Mouse (Mus musculus): ENCODE data around the gene Dnajb14. TPM values are rescaled to one million over a fixed set of nuclear protein-coding genes. Genes with fewer than 3 reads are reported as not detected.

Gene Dnajb14
- polyA plus RNA-seq (2014; fragmentation: Nextera tagmentation; extraction: Ambion mirVana): 12.2 and 12.3 TPM in 2 replicates

- Histone ChIP-seq H3K9me3 (ENCODE audit: control insufficient read depth, low read length) (no peaks in the 10 kb centered on the region), H3K9ac (ENCODE audit: low read depth, low read length) (peak within 1 kb of the TSS; percentile 96), H3K4me1 (ENCODE audit: control insufficient read depth, insufficient read depth, low read length) (0 out of 2 replicates have a peak, but pooled peaks cover 3% of the 10 kb centered on the region), H3K4me2 (replicated peaks; ENCODE audit: low read depth, low read length) (peak within 1 kb of the TSS; percentile 84), H3K4me3 (ENCODE audit: low read length) (peak within 1 kb of the TSS; percentile 74), H3K36me3 (ENCODE audit: control insufficient read depth, insufficient read depth, low read length) (peaks cover 10% of the 10 kb centered on the region; the same call in 1 of the 2 replicates), H3K27ac (ENCODE audit: low read depth, low read length) (peak within 1 kb of the TSS; percentile 96), H3K27me3 (ENCODE audit: control insufficient read depth, insufficient read depth, low read length) (no peaks in the 10 kb centered on the region)
- WGBS: 1% methylated on average over 58 of the region's 94 CpGs
- ATAC-seq (ENCODE audit: low FRiP score, low TSS enrichment): peak; percentile 26
Measured at GRCm38 (mm10) chr3:137867437-137868093, at the start of gene Dnajb14. Gene Dnajb14, plus strand, starts transcription at chr3:137867675.

GRCm38 (mm10) chr3:137818713-137819112, 48.8 kb upstream of the Dnajb14 start:
- 21% methylated on average over 4 of the region's 4 CpGs for WGBS
- H3K4me2 ChIP-seq (replicated peaks; ENCODE audit: low read depth, low read length): no peak overlapping the region

GRCm38 (mm10) chr3:137820688-137821467, 46.6 kb upstream of the Dnajb14 start:
- Histone ChIP-seq H3K4me3 (ENCODE audit: low read length) (no peak overlapping the region), H3K4me2 (replicated peaks; ENCODE audit: low read depth, low read length) (no peak overlapping the region), H3K36me3 (ENCODE audit: control insufficient read depth, insufficient read depth, low read length) (no peaks in the 10 kb centered on the region), H3K4me1 (ENCODE audit: control insufficient read depth, insufficient read depth, low read length) (no peaks in the 10 kb centered on the region), H3K9ac (ENCODE audit: low read depth, low read length) (no peak overlapping the region), H3K9me3 (ENCODE audit: control insufficient read depth, low read length) (no peaks in the 10 kb centered on the region), H3K27ac (ENCODE audit: low read depth, low read length) (no peak overlapping the region), H3K27me3 (ENCODE audit: control insufficient read depth, insufficient read depth, low read length) (no peaks in the 10 kb centered on the region)
- 80% methylated on average over 6 of the region's 6 CpGs for WGBS
- ATAC-seq (ENCODE audit: low FRiP score, low TSS enrichment): no peak

More at GRCm38 (mm10) chr3:137818713-137819112, 48.8 kb upstream of the Dnajb14 start:
- H3K27ac ChIP-seq (ENCODE audit: low read depth, low read length): no peak overlapping the region
- H3K36me3 ChIP-seq (ENCODE audit: control insufficient read depth, insufficient read depth, low read length): no peaks in the 10 kb centered on the region
- ATAC-seq (ENCODE audit: low FRiP score, low TSS enrichment): no peak
- H3K9me3 ChIP-seq (ENCODE audit: control insufficient read depth, low read length): no peaks in the 10 kb centered on the region
- H3K4me3 ChIP-seq (ENCODE audit: low read length): no peak overlapping the region
- no peak overlapping the region for H3K9ac ChIP-seq (ENCODE audit: low read depth, low read length)
- no peaks in the 10 kb centered on the region for H3K4me1 ChIP-seq (ENCODE audit: control insufficient read depth, insufficient read depth, low read length)
- no peaks in the 10 kb centered on the region for H3K27me3 ChIP-seq (ENCODE audit: control insufficient read depth, insufficient read depth, low read length)

GRCm38 (mm10) chr3:137823317-137823716, 44.2 kb upstream of the Dnajb14 start:
- no peak for ATAC-seq (ENCODE audit: low FRiP score, low TSS enrichment)
- no peaks in the 10 kb centered on the region for H3K9me3 ChIP-seq (ENCODE audit: control insufficient read depth, low read length)
- H3K27me3 ChIP-seq (ENCODE audit: control insufficient read depth, insufficient read depth, low read length): no peaks in the 10 kb centered on the region
- H3K4me2 ChIP-seq (replicated peaks; ENCODE audit: low read depth, low read length): no peak overlapping the region
- H3K36me3 ChIP-seq (ENCODE audit: control insufficient read depth, insufficient read depth, low read length): no peaks in the 10 kb centered on the region
- WGBS: 85% methylated on average over 3 of the region's 3 CpGs
- no peak overlapping the region for H3K4me3 ChIP-seq (ENCODE audit: low read length)
- no peaks in the 10 kb centered on the region for H3K4me1 ChIP-seq (ENCODE audit: control insufficient read depth, insufficient read depth, low read length)
- no peak overlapping the region for H3K9ac ChIP-seq (ENCODE audit: low read depth, low read length)
- no peak overlapping the region for H3K27ac ChIP-seq (ENCODE audit: low read depth, low read length)

- ATAC-seq (ENCODE audit: low FRiP score, low TSS enrichment): peak; percentile 71; the same call in 1 of the 2 replicates
- Histone ChIP-seq H3K9ac (ENCODE audit: low read depth, low read length) (no peak overlapping the region), H3K4me3 (ENCODE audit: low read length) (no peak overlapping the region), H3K36me3 (ENCODE audit: control insufficient read depth, insufficient read depth, low read length) (no peaks in the 10 kb centered on the region), H3K9me3 (ENCODE audit: control insufficient read depth, low read length) (no peaks in the 10 kb centered on the region), H3K27ac (ENCODE audit: low read depth, low read length) (no peak overlapping the region), H3K4me1 (ENCODE audit: control insufficient read depth, insufficient read depth, low read length) (no peaks in the 10 kb centered on the region), H3K27me3 (ENCODE audit: control insufficient read depth, insufficient read depth, low read length) (no peaks in the 10 kb centered on the region), H3K4me2 (replicated peaks; ENCODE audit: low read depth, low read length) (0 out of 2 replicates have a peak overlapping the region, but pooled peaks have one; percentile 6)
- 15% methylated on average over 11 of the region's 11 CpGs for WGBS
Measured at GRCm38 (mm10) chr3:137827678-137828077, 39.8 kb upstream of the Dnajb14 start.

- no peak for ATAC-seq (ENCODE audit: low FRiP score, low TSS enrichment)
- Histone ChIP-seq H3K9ac (ENCODE audit: low read depth, low read length) (no peak overlapping the region), H3K27ac (ENCODE audit: low read depth, low read length) (no peak overlapping the region), H3K4me1 (ENCODE audit: control insufficient read depth, insufficient read depth, low read length) (no peaks in the 10 kb centered on the region), H3K4me3 (ENCODE audit: low read length) (no peak overlapping the region), H3K36me3 (ENCODE audit: control insufficient read depth, insufficient read depth, low read length) (no peaks in the 10 kb centered on the region), H3K9me3 (ENCODE audit: control insufficient read depth, low read length) (no peaks in the 10 kb centered on the region), H3K4me2 (replicated peaks; ENCODE audit: low read depth, low read length) (no peak overlapping the region), H3K27me3 (ENCODE audit: control insufficient read depth, insufficient read depth, low read length) (no peaks in the 10 kb centered on the region)
- WGBS: 85% methylated on average over 2 of the region's 2 CpGs
Measured at GRCm38 (mm10) chr3:137831156-137831555, 36.3 kb upstream of the Dnajb14 start.

- Histone ChIP-seq H3K36me3 (ENCODE audit: control insufficient read depth, insufficient read depth, low read length) (no peaks in the 10 kb centered on the region), H3K9me3 (ENCODE audit: control insufficient read depth, low read length) (no peaks in the 10 kb centered on the region), H3K4me2 (replicated peaks; ENCODE audit: low read depth, low read length) (no peak overlapping the region)
Measured at GRCm38 (mm10) chr3:137833128-137833527, 34.3 kb upstream of the Dnajb14 start.

GRCm38 (mm10) chr3:137833698-137834097, 33.8 kb upstream of the Dnajb14 start:
- Histone ChIP-seq H3K4me1 (ENCODE audit: control insufficient read depth, insufficient read depth, low read length) (no peaks in the 10 kb centered on the region), H3K9ac (ENCODE audit: low read depth, low read length) (no peak overlapping the region), H3K4me3 (ENCODE audit: low read length) (no peak overlapping the region), H3K36me3 (ENCODE audit: control insufficient read depth, insufficient read depth, low read length) (no peaks in the 10 kb centered on the region), H3K27me3 (ENCODE audit: control insufficient read depth, insufficient read depth, low read length) (no peaks in the 10 kb centered on the region), H3K27ac (ENCODE audit: low read depth, low read length) (no peak overlapping the region), H3K4me2 (replicated peaks; ENCODE audit: low read depth, low read length) (no peak overlapping the region), H3K9me3 (ENCODE audit: control insufficient read depth, low read length) (no peaks in the 10 kb centered on the region)
- ATAC-seq (ENCODE audit: low FRiP score, low TSS enrichment): no peak
- 83% methylated on average over 4 of the region's 4 CpGs for WGBS

More at GRCm38 (mm10) chr3:137833128-137833527, 34.3 kb upstream of the Dnajb14 start:
- no peak overlapping the region for H3K27ac ChIP-seq (ENCODE audit: low read depth, low read length)
- H3K4me1 ChIP-seq (ENCODE audit: control insufficient read depth, insufficient read depth, low read length): no peaks in the 10 kb centered on the region
- ATAC-seq (ENCODE audit: low FRiP score, low TSS enrichment): no peak
- H3K4me3 ChIP-seq (ENCODE audit: low read length): no peak overlapping the region
- H3K27me3 ChIP-seq (ENCODE audit: control insufficient read depth, insufficient read depth, low read length): no peaks in the 10 kb centered on the region
- H3K9ac ChIP-seq (ENCODE audit: low read depth, low read length): no peak overlapping the region

GRCm38 (mm10) chr3:137836543-137836942, 30.9 kb upstream of the Dnajb14 start:
- Histone ChIP-seq H3K9ac (ENCODE audit: low read depth, low read length) (no peak overlapping the region), H3K4me3 (ENCODE audit: low read length) (no peak overlapping the region), H3K27ac (ENCODE audit: low read depth, low read length) (no peak overlapping the region), H3K4me1 (ENCODE audit: control insufficient read depth, insufficient read depth, low read length) (no peaks in the 10 kb centered on the region), H3K27me3 (ENCODE audit: control insufficient read depth, insufficient read depth, low read length) (no peaks in the 10 kb centered on the region), H3K4me2 (replicated peaks; ENCODE audit: low read depth, low read length) (no peak overlapping the region), H3K36me3 (ENCODE audit: control insufficient read depth, insufficient read depth, low read length) (no peaks in the 10 kb centered on the region), H3K9me3 (ENCODE audit: control insufficient read depth, low read length) (no peaks in the 10 kb centered on the region)
- WGBS: 77% methylated on average over 1 of the region's 1 CpGs
- no peak for ATAC-seq (ENCODE audit: low FRiP score, low TSS enrichment)
